Mouse (Mus musculus) heart, adult 2 months (tissue): ENCODE measurements around the gene Cd19.

ENCODE experiments used
- CTCF ChIP-seq: fragments of 200-600 bp; IDR thresholded peaks from 2 replicates; pipeline ENCODE4 v1.8.1; 2022; ENCODE audit warnings: antibody characterized with exemption, mild to moderate bottlenecking, moderate library complexity
- EP300 ChIP-seq: fragments of 200-500 bp; IDR thresholded peaks from 2 replicates; pipeline ENCODE4 v1.6.1; 2011; ENCODE audit warnings: low read depth, low read length, control low read depth; ENCODE audit not compliant: insufficient read depth
- POLR2A ChIP-seq: fragments of 200-500 bp; IDR thresholded peaks from 2 replicates; pipeline ENCODE4 v1.6.1; 2011; ENCODE audit warnings: mild to moderate bottlenecking, low read depth, low read length, control low read depth; ENCODE audit not compliant: insufficient read depth

GRCm38 (mm10) chr7:126428154-126428553, 13.5 kb upstream of the Cd19 start:
- TF ChIP-seq CTCF (no peak), EP300 (no peak), POLR2A (no peak)
